In genomic region chr15:99326959-99327358, GRCm38 (mm10) we compare ENCODE assay signal across 8 mouse cellular contexts. TPM values are rescaled to one million over a fixed set of nuclear protein-coding genes. Genes with fewer than 3 reads are reported as not detected.
DNase-seq lines count a peak whose midpoint lies in the region; ATAC-seq and TF ChIP-seq lines count a peak whose summit lies in the region.

No protein-coding gene starts in this region.

- peak; percentile 50 for TF ChIP-seq CTCF in bone marrow, adult 2 months (IDR thresholded peaks at IDR 0.05; ENCODE audit: control insufficient read depth, insufficient read depth, low read length)

- no peak overlapping the region for H3K9ac ChIP-seq in heart, embryonic 11.5 days (ENCODE audit: low read depth, low read length)
- H3K9ac ChIP-seq in hindbrain, embryonic 16.5 days (ENCODE audit: low read depth, low read length) = no peak overlapping the region

- ATAC-seq in heart, embryonic 11.5 days (replicated peaks; ENCODE audit: insufficient number of reproducible peaks, low FRiP score, low TSS enrichment) = no peak
- no peak for ATAC-seq in hindbrain, embryonic 16.5 days

- H3K27ac ChIP-seq in heart, embryonic 11.5 days (ENCODE audit: low read depth, low read length) = peak overlapping the region; percentile 41; the same call in 1 of the 2 replicates
- H3K27ac ChIP-seq in bone marrow, adult 2 months (ENCODE audit: control insufficient read depth, insufficient read depth, low read depth, low read length, poor library complexity) = no peak overlapping the region
- H3K27ac ChIP-seq in hindbrain, embryonic 16.5 days (ENCODE audit: low read depth, low read length) = no peak overlapping the region

- WGBS in heart, embryonic 11.5 days (ENCODE audit: insufficient replicate concordance) = 70% methylated on average over 1 of the region's 1 CpGs
- WGBS in bone marrow, adult 2 months = 67% methylated on average over 1 of the region's 1 CpGs
- 83% methylated on average over 1 of the region's 1 CpGs for WGBS in hindbrain, embryonic 16.5 days

- H3K36me3 ChIP-seq in heart, embryonic 11.5 days (ENCODE audit: control insufficient read depth, insufficient read depth, low read length) = peaks cover 24% of the 10 kb centered on the region
- H3K36me3 ChIP-seq in hindbrain, embryonic 16.5 days (ENCODE audit: control insufficient read depth, insufficient read depth, low read length) = peaks cover 4% of the 10 kb centered on the region; the same call in 1 of the 2 replicates

- no peak for TF ChIP-seq POLR2A in bone marrow, adult 2 months (IDR thresholded peaks at IDR 0.05; ENCODE audit: borderline replicate concordance, control insufficient read depth, low read depth, low read length)

- H3K4me2 ChIP-seq in heart, embryonic 11.5 days = no peak overlapping the region
- H3K4me2 ChIP-seq in hindbrain, embryonic 16.5 days (ENCODE audit: low read length) = no peak overlapping the region

- intact Hi-C loops in heart, postnatal 25 days (cut with DNase I) = loop anchor here (2.0 kb wide), 1 partner anchor 44 kb away; the partner anchor contains the start of gene Fmnl3
- intact Hi-C loops in left cerebral cortex, postnatal 10 days (cut with DNase I) = loop anchor here (2.0 kb wide), 1 partner anchor 40 kb away; no protein-coding TSS in a partner anchor

- H3K27me3 ChIP-seq in heart, embryonic 11.5 days (ENCODE audit: control insufficient read depth, insufficient read depth, low read length) = no peaks in the 10 kb centered on the region
- H3K27me3 ChIP-seq in hindbrain, embryonic 16.5 days (replicated peaks; ENCODE audit: control insufficient read depth, insufficient read depth, low read length) = no peaks in the 10 kb centered on the region

- H3K4me1 ChIP-seq in heart, embryonic 11.5 days (ENCODE audit: control insufficient read depth, insufficient read depth, low read length) = peaks cover 19% of the 10 kb centered on the region
- peaks cover 14% of the 10 kb centered on the region for H3K4me1 ChIP-seq in bone marrow, adult 2 months (ENCODE audit: control insufficient read depth, insufficient read depth, low read length)
- H3K4me1 ChIP-seq in hindbrain, embryonic 16.5 days (ENCODE audit: control insufficient read depth, insufficient read depth, low read depth, low read length) = no peaks in the 10 kb centered on the region

- DNase-seq in heart, postnatal 25 days (ENCODE audit: low spot score) = no peak
- DNase-seq in CD4-positive, CD25-positive, alpha-beta regulatory T cell, adult 2 months (ENCODE audit: low read depth, low spot score) = peak; percentile 84
- DNase-seq in kidney, postnatal 4 days = peak; percentile 68 to 73
- DNase-seq in thymus, postnatal 0 days (ENCODE audit: low spot score) = peak; percentile 65
- no peak for DNase-seq in left cerebral cortex, postnatal 10 days (ENCODE audit: extremely low spot score in 1 of 2, low spot score in 2 of 2)

- H3K9me3 ChIP-seq in heart, embryonic 11.5 days (replicated peaks; ENCODE audit: control insufficient read depth, low read length) = no peaks in the 10 kb centered on the region
- no peaks in the 10 kb centered on the region for H3K9me3 ChIP-seq in hindbrain, embryonic 16.5 days (ENCODE audit: control insufficient read depth, low read length)

- no peak overlapping the region for H3K4me3 ChIP-seq in heart, embryonic 11.5 days (ENCODE audit: low read depth, low read length)
- H3K4me3 ChIP-seq in bone marrow, adult 2 months (replicated peaks; ENCODE audit: control insufficient read depth, low read depth, low read length) = no peak overlapping the region
- H3K4me3 ChIP-seq in hindbrain, embryonic 16.5 days (ENCODE audit: low read length) = no peak overlapping the region

RNA-seq across cellular contexts. Expression of gene Fam186b, which starts 31.3 kb away (rescaled TPM):
- 0.17 and 0.66 TPM in 2 replicates for polyA plus RNA-seq in heart, embryonic 11.5 days (2014; fragmentation: Nextera tagmentation; extraction: Ambion mirVana)
- total RNA-seq in heart, postnatal 25 days (2021) = not detected
- polyA plus RNA-seq in bone marrow, adult 2 months (2011; ENCODE audit: insufficient read depth, insufficient read length, low replicate concordance, missing spikeins) = not detected in 2 replicates
- polyA plus RNA-seq in thymus, postnatal 0 days (2015; fragmentation: Nextera tagmentation; extraction: Ambion mirVana) = 0.05 and 0.08 TPM in 2 replicates
- 0.85 and 1.2 TPM in 2 replicates for polyA plus RNA-seq in hindbrain, embryonic 16.5 days (2015; fragmentation: Nextera tagmentation; extraction: Ambion mirVana)
- total RNA-seq in left cerebral cortex, postnatal 10 days (2021) = 1 to 10 TPM; 1.4 to 1.5 TPM

RNA-seq across cellular contexts. Expression of gene Prpf40b, which starts 32.1 kb away (rescaled TPM):
- polyA plus RNA-seq in heart, embryonic 11.5 days (2014; fragmentation: Nextera tagmentation; extraction: Ambion mirVana) = 34.6 and 37.4 TPM in 2 replicates
- total RNA-seq in heart, postnatal 25 days (2021) = 10 to 100 TPM; 20.2 to 20.7 TPM
- 7.9 and 16.0 TPM in 2 replicates for polyA plus RNA-seq in bone marrow, adult 2 months (2011; ENCODE audit: insufficient read depth, insufficient read length, low replicate concordance, missing spikeins)
- polyA plus RNA-seq in thymus, postnatal 0 days (2015; fragmentation: Nextera tagmentation; extraction: Ambion mirVana) = 13.0 and 14.0 TPM in 2 replicates
- polyA plus RNA-seq in hindbrain, embryonic 16.5 days (2015; fragmentation: Nextera tagmentation; extraction: Ambion mirVana) = 114 and 117 TPM in 2 replicates
- 100 to 1,000 TPM; 101 to 105 TPM for total RNA-seq in left cerebral cortex, postnatal 10 days (2021)

RNA-seq across cellular contexts. Expression of gene Fmnl3, which starts 43.3 kb away (rescaled TPM):
- polyA plus RNA-seq in heart, embryonic 11.5 days (2014; fragmentation: Nextera tagmentation; extraction: Ambion mirVana) = 11.0 and 11.4 TPM in 2 replicates
- 10 to 100 TPM; 20.1 to 21.1 TPM for total RNA-seq in heart, postnatal 25 days (2021)
- 13.0 and 17.7 TPM in 2 replicates for polyA plus RNA-seq in bone marrow, adult 2 months (2011; ENCODE audit: insufficient read depth, insufficient read length, low replicate concordance, missing spikeins)
- polyA plus RNA-seq in thymus, postnatal 0 days (2015; fragmentation: Nextera tagmentation; extraction: Ambion mirVana) = 21.2 and 22.3 TPM in 2 replicates
- polyA plus RNA-seq in hindbrain, embryonic 16.5 days (2015; fragmentation: Nextera tagmentation; extraction: Ambion mirVana) = 7.4 and 9.7 TPM in 2 replicates
- total RNA-seq in left cerebral cortex, postnatal 10 days (2021) = 10 to 100 TPM; 12.6 to 14.1 TPM

Comparison
In these comparisons a context has a peak if more than half of its experiments do, and no peak if none do; other contexts are left out.
1. DNase-seq: peak in CD4-positive, CD25-positive, alpha-beta regulatory T cell, adult 2 months (single experiment), kidney, postnatal 4 days (2 of 2) and thymus, postnatal 0 days (single experiment); none in heart, postnatal 25 days (single experiment) and left cerebral cortex, postnatal 10 days (0 of 2).